Mouse (Mus musculus) E14TG2a.4 (cell line): ENCODE measurements at regions not wholly inside any gene's neighbourhood (a gene's known extent, or its start where the extent isn't known, plus 50 kb on each side); places are given as distances from the start of the nearest gene placed in this dataset.

Experiments used
- H3K27me3 ChIP-seq: 2 replicates; pipeline ENCODE4 v1.6.1; 2014; ENCODE audit warnings: low read length, control low read depth; ENCODE audit not compliant: insufficient read depth
- H3K36me3 ChIP-seq: 2 replicates; pipeline ENCODE4 v1.6.1; 2014; ENCODE audit warnings: low read length, control low read depth; ENCODE audit not compliant: insufficient read depth
- H3K4me1 ChIP-seq: replicated peaks from 2 replicates; pipeline ENCODE4 v1.6.1; 2014; ENCODE audit warnings: low read depth, low read length, control low read depth
- H3K4me3 ChIP-seq: replicated peaks from 2 replicates; pipeline ENCODE4 v1.5.1; 2014; ENCODE audit warnings: mild to moderate bottlenecking, low read length
- H3K9me3 ChIP-seq: 2 replicates; pipeline ENCODE4 v1.6.1; 2014; ENCODE audit warnings: low read length, control low read depth
- CTCF ChIP-seq: conservative IDR thresholded peaks from 2 replicates; pipeline ENCODE4 v1.5.1; 2014; ENCODE audit warnings: low read length
- NANOG ChIP-seq: IDR thresholded peaks from 2 replicates; pipeline ENCODE4 v1.6.1; 2014; ENCODE audit warnings: borderline replicate concordance, low read length, mixed read lengths
- POU5F1 ChIP-seq: IDR thresholded peaks from 2 replicates; pipeline ENCODE4 v1.6.1; 2014; ENCODE audit warnings: low read length, borderline replicate concordance

DNA sequence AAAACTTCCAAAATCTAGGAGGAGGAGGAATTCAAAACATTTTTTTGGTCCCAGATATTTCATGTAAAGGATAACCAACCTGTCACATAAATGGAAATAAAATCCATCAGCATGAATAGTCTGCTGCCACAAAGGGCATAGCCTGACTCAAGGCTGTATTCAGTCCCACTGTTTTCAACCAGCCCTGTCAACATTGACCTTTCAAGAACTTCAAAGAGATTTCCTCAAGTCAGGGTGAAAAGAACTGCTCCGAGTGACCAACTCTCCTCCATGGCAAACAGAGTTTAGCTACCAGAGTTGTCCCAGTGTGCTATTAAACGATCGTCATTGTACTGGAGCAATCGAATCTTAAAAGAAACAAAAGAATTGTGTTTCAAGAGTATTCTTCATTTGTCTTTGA, 606.5 kb upstream of the Arid1b start:
- Histone ChIP-seq H3K36me3 (no peaks in the 10 kb centered on the region), H3K4me3 (no peak overlapping the region), H3K27me3 (no peaks in the 10 kb centered on the region), H3K9me3 (no peaks in the 10 kb centered on the region), H3K4me1 (no peaks in the 10 kb centered on the region)
- TF ChIP-seq POU5F1 (no peak), NANOG (no peak), CTCF (no peak)

DNA sequence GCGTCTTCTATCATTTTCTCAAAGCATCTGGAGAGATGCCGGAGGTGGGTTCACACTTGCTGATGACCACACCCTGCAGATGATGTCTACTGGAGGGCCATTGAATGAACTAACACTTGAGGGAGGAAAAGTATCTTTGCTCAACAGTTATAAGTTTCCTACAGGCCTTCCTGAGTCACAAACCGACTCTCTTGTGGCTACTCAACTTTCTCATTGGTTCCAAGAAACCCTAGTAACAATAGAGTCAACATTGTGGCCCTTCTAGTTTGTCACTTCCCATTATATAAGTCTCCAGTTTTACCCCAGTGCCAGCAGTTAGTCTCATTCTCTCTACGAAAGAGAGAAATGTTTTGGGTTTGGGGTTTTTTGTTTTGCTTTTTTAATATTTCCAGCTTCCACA, 604.1 kb upstream of the Arid1b start:
- Histone ChIP-seq H3K9me3 (no peaks in the 10 kb centered on the region), H3K4me3 (no peak overlapping the region), H3K36me3 (no peaks in the 10 kb centered on the region), H3K4me1 (no peaks in the 10 kb centered on the region), H3K27me3 (no peaks in the 10 kb centered on the region)
- no peak for TF ChIP-seq NANOG
- no peak for TF ChIP-seq CTCF
- TF ChIP-seq POU5F1 = no peak

- H3K36me3 ChIP-seq = no peaks in the 10 kb centered on the region
- no peaks in the 10 kb centered on the region for H3K4me1 ChIP-seq
- H3K9me3 ChIP-seq = no peaks in the 10 kb centered on the region
- no peak overlapping the region for H3K4me3 ChIP-seq
- TF ChIP-seq POU5F1 (no peak), NANOG (no peak), CTCF (no peak)
- H3K27me3 ChIP-seq = no peaks in the 10 kb centered on the region
Observed at GRCm38 (mm10) chr17:4390577-4390976, 603.6 kb upstream of the Arid1b start.

DNA sequence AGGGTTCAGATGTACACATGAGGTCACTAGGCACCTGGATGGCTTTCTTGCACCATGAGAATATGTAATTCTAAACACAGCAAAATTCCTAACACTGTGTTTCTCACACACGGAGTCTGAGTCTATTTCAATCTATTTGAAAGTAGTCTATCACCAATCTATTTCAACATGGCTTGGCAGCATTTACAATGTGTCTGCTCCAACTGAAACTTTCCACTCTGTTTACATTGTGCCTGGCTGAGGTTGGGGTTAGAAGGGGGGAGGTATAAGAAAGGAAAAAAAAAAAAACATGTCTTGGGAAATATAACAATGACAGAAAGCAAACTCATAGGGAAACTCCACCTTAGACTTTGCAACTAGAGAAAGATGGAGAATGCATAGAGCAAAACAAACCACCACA, 602.9 kb upstream of the Arid1b start:
- no peak overlapping the region for H3K4me3 ChIP-seq
- no peaks in the 10 kb centered on the region for H3K36me3 ChIP-seq
- H3K27me3 ChIP-seq = no peaks in the 10 kb centered on the region
- no peaks in the 10 kb centered on the region for H3K4me1 ChIP-seq
- TF ChIP-seq NANOG (no peak), CTCF (no peak), POU5F1 (no peak)
- no peaks in the 10 kb centered on the region for H3K9me3 ChIP-seq

- no peaks in the 10 kb centered on the region for H3K4me1 ChIP-seq
- TF ChIP-seq CTCF = no peak
- no peak for TF ChIP-seq NANOG
- no peaks in the 10 kb centered on the region for H3K27me3 ChIP-seq
- no peak overlapping the region for H3K4me3 ChIP-seq
- H3K9me3 ChIP-seq = peaks cover 23% of the 10 kb centered on the region
- no peaks in the 10 kb centered on the region for H3K36me3 ChIP-seq
Observed at GRCm38 (mm10) chr17:4396119-4396518, 598.0 kb upstream of the Arid1b start.

- Histone ChIP-seq H3K4me3 (no peak overlapping the region), H3K36me3 (no peaks in the 10 kb centered on the region), H3K9me3 (peaks cover 4% of the 10 kb centered on the region; the same call in 1 of the 2 replicates), H3K27me3 (no peaks in the 10 kb centered on the region), H3K4me1 (no peaks in the 10 kb centered on the region)
- no peak for TF ChIP-seq NANOG
- no peak for TF ChIP-seq CTCF
- TF ChIP-seq POU5F1 = no peak
Observed at GRCm38 (mm10) chr17:4417686-4418085, 576.4 kb upstream of the Arid1b start.

DNA sequence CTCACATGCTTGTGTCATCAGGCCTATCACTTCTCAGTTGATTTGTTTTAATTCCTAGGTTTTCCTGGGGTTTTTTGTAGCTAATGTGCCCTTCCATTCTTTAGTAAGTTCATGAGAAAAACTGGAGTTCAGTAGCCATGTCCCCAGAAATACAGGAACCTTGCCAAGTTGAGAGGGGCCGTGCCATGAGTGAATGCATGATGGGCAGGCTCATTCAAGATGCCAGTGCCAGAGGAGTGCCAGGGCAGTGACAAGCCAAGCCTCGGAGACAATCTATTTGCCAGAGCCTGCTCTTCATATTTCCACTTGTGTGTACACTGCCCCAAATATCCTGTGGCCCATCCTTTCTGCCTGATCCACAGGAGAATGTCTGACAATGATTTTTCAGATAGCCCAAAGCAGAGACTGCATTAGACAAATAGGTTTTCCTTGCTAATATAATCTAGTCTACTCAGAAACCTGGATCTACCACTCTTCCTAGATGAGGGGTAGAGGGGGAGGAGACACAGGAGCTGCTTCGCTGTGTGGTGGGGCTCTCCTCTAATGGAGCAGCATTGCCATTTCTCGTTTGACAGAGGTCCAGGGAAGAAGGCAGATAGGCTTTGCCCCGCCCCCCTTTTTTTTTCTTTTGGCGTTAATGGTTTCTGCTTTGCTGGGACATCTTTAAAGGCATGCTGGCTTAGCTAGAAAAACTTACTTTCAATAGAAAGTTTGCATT, 569.5 kb upstream of the Arid1b start:
- no peak overlapping the region for H3K4me3 ChIP-seq
- no peaks in the 10 kb centered on the region for H3K36me3 ChIP-seq
- peaks cover 5% of the 10 kb centered on the region; the same call in 1 of the 2 replicates for H3K9me3 ChIP-seq
- no peaks in the 10 kb centered on the region for H3K4me1 ChIP-seq
- TF ChIP-seq POU5F1 = no peak
- no peak for TF ChIP-seq NANOG
- no peak for TF ChIP-seq CTCF
- H3K27me3 ChIP-seq = no peaks in the 10 kb centered on the region

GRCm38 (mm10) chr17:4425342-4425741, 568.8 kb upstream of the Arid1b start:
- TF ChIP-seq POU5F1 (no peak), NANOG (no peak), CTCF (no peak)
- peaks cover 5% of the 10 kb centered on the region; the same call in 1 of the 2 replicates for H3K9me3 ChIP-seq
- no peaks in the 10 kb centered on the region for H3K4me1 ChIP-seq
- no peaks in the 10 kb centered on the region for H3K36me3 ChIP-seq
- no peaks in the 10 kb centered on the region for H3K27me3 ChIP-seq
- H3K4me3 ChIP-seq = no peak overlapping the region

- no peaks in the 10 kb centered on the region; the same call in 1 of the 2 replicates for H3K27me3 ChIP-seq
- no peaks in the 10 kb centered on the region for H3K9me3 ChIP-seq
- no peaks in the 10 kb centered on the region for H3K4me1 ChIP-seq
- no peak for TF ChIP-seq NANOG
- no peak for TF ChIP-seq POU5F1
- no peak for TF ChIP-seq CTCF
- H3K36me3 ChIP-seq = no peaks in the 10 kb centered on the region
- no peak overlapping the region for H3K4me3 ChIP-seq
Observed at GRCm38 (mm10) chr17:4429036-4429435, 565.1 kb upstream of the Arid1b start.
